Comparison of ENCODE assay signal across 13 mouse cellular contexts in genomic region chr3:122152431-122152830, GRCm38 (mm10).
A peak's percentile ranks its signal among the peaks of the same experiment; 100 is the strongest.
DNase-seq lines count a peak whose midpoint lies in the region; TF ChIP-seq lines count a peak whose summit lies in the region.
"Had no signal": no experiment of that assay in that cellular context is flagged by ENCODE, and none has a peak within 500 bp of the region (broad histone marks: within the 10 kb centered on the region; RNA-seq: fewer than 3 reads in every experiment).

No protein-coding gene starts in this region.

- TF ChIP-seq POLR2A in thymus, adult 2 months (IDR thresholded peaks at IDR 0.05; ENCODE audit: control insufficient read depth, extremely low read depth, insufficient read depth, low read length, poor library complexity): no peak

- H3K36me3 ChIP-seq in thymus, adult 2 months (ENCODE audit: control insufficient read depth, insufficient read depth, low read length): no peaks in the 10 kb centered on the region
- H3K36me3 ChIP-seq: liver, embryonic 13.5 days had no signal

- H3K27ac ChIP-seq in thymus, adult 2 months (ENCODE audit: control insufficient read depth, insufficient read depth, low read length): no peak overlapping the region
- H3K27ac ChIP-seq: forebrain, embryonic 13.5 days; liver, embryonic 13.5 days had no signal

- DNase-seq in cerebellum, postnatal 14 days: peak; percentile 45 to 61
- DNase-seq in cerebellum, adult 9-11 months: no peak
- peak; percentile 15 to 21 for DNase-seq in layer of hippocampus, adult 8-10 months (ENCODE audit: low spot score in 2 of 2)
- no peak for DNase-seq in layer of hippocampus, postnatal 36 days
- peak; percentile 23 for DNase-seq in 3T3-L1 (ENCODE audit: low read depth, low spot score)
- DNase-seq in fibroblast of lung, adult 2 months (ENCODE audit: low read depth): peak; percentile 73
- no peak for DNase-seq in spleen, postnatal 10 days (ENCODE audit: low spot score in 2 of 2)
- DNase-seq in thymus, adult 2 months: no peak
- DNase-seq: kidney, adult 2 months; liver, embryonic 13.5 days; spleen, adult 18-20 months had no signal

- H3K4me1 ChIP-seq in thymus, adult 2 months (replicated peaks; ENCODE audit: control insufficient read depth, insufficient read depth, low read length): no peaks in the 10 kb centered on the region
- H3K4me1 ChIP-seq: liver, embryonic 13.5 days had no signal

- 83% methylated on average over 4 of the region's 4 CpGs for WGBS in thymus, adult 2 months

- TF ChIP-seq CTCF in thymus, adult 2 months (IDR thresholded peaks at IDR 0.05; ENCODE audit: borderline replicate concordance, control insufficient read depth, extremely low read depth, insufficient read depth, low read length, poor library complexity): no peak

- no peaks in the 10 kb centered on the region for H3K27me3 ChIP-seq in thymus, adult 2 months (ENCODE audit: control insufficient read depth, insufficient read depth, low read length)
- H3K27me3 ChIP-seq: forebrain, embryonic 13.5 days; liver, embryonic 13.5 days; Patski had no signal

- H3K4me3 ChIP-seq in thymus, adult 2 months (ENCODE audit: control insufficient read depth, insufficient read depth, low read length): no peak overlapping the region
- H3K4me3 ChIP-seq: forebrain, embryonic 13.5 days; liver, embryonic 13.5 days had no signal

Comparison
In these comparisons a context has a peak if more than half of its experiments do, and no peak if none do; other contexts are left out.
1. DNase-seq: peak in cerebellum, postnatal 14 days (2 of 2), layer of hippocampus, adult 8-10 months (2 of 2), 3T3-L1 (single experiment) and fibroblast of lung, adult 2 months (single experiment); none in cerebellum, adult 9-11 months (single experiment), layer of hippocampus, postnatal 36 days (0 of 2), spleen, postnatal 10 days (0 of 2) and thymus, adult 2 months (single experiment).